Mouse (Mus musculus) regulatory T cell (primary cell): ENCODE data around the gene A730015C16Rik.

Experiments used
- in situ Hi-C: fragments of 300-600 bp; cut with MboI, MseI; formaldehyde crosslinking; loops from one replicate; pipeline ENCODE4 v1.15.1; 2025; ENCODE audit warnings: high pct_unique_total_duplicates

Gene A730015C16Rik

GRCm38 (mm10) chr4:108848505-108848848, at the start of gene A730015C16Rik:
Gene A730015C16Rik, minus strand, starts transcription at chr4:108848619.
- in situ Hi-C loops = no loop called here

- in situ Hi-C loops = no loop called here
Measured at GRCm38 (mm10) chr4:108890876-108891275, 42.5 kb upstream of the A730015C16Rik start.

- in situ Hi-C loops = no loop called here
Measured at GRCm38 (mm10) chr4:108887456-108887855, 39.0 kb upstream of the A730015C16Rik start.

GRCm38 (mm10) chr4:108883815-108884214, 35.4 kb upstream of the A730015C16Rik start:
- in situ Hi-C loops = no loop called here

GRCm38 (mm10) chr4:108878963-108879822, 30.8 kb upstream of the A730015C16Rik start, which contains the start of gene Rab3b:
Gene Rab3b, plus strand, starts transcription at chr4:108879063.
- in situ Hi-C loops = no loop called here

- in situ Hi-C loops = no loop called here
Measured at GRCm38 (mm10) chr4:108877901-108878300, 29.5 kb upstream of the A730015C16Rik start.

GRCm38 (mm10) chr4:108873746-108874145, 25.3 kb upstream of the A730015C16Rik start:
- in situ Hi-C loops = no loop called here

GRCm38 (mm10) chr4:108869730-108870374, 21.4 kb upstream of the A730015C16Rik start:
- in situ Hi-C loops = loop anchor here (5.0 kb wide), 2 partner anchors 107 to 297 kb away; no protein-coding TSS in a partner anchor

GRCm38 (mm10) chr4:108866806-108867205, 18.4 kb upstream of the A730015C16Rik start:
- in situ Hi-C loops = loop anchor here (5.0 kb wide), 2 partner anchors 110 to 300 kb away; no protein-coding TSS in a partner anchor

GRCm38 (mm10) chr4:108847715-108848504, 509 bp downstream of the A730015C16Rik start, which contains the start of gene Kti12:
Gene Kti12, plus strand, starts transcription at chr4:108847785.
- in situ Hi-C loops = no loop called here

GRCm38 (mm10) chr4:108845824-108846569, 2.4 kb downstream of the A730015C16Rik start:
- in situ Hi-C loops = no loop called here

- in situ Hi-C loops = no loop called here
Measured at GRCm38 (mm10) chr4:108843336-108843735, 5.1 kb downstream of the A730015C16Rik start.

GRCm38 (mm10) chr4:108841920-108842578, 6.4 kb downstream of the A730015C16Rik start:
- in situ Hi-C loops = no loop called here

GRCm38 (mm10) chr4:108838031-108838430, 10.4 kb downstream of the A730015C16Rik start:
- in situ Hi-C loops = no loop called here

- in situ Hi-C loops = no loop called here
Measured at GRCm38 (mm10) chr4:108835496-108835895, 12.9 kb downstream of the A730015C16Rik start.

GRCm38 (mm10) chr4:108834971-108835311, 13.5 kb downstream of the A730015C16Rik start:
- in situ Hi-C loops = no loop called here

GRCm38 (mm10) chr4:108834115-108834970, 14.1 kb downstream of the A730015C16Rik start, which contains the start of gene Txndc12:
Gene Txndc12, plus strand, starts transcription at chr4:108834601.
- in situ Hi-C loops = no loop called here

- in situ Hi-C loops = no loop called here
Measured at GRCm38 (mm10) chr4:108833828-108834114, 14.6 kb downstream of the A730015C16Rik start.

- in situ Hi-C loops = no loop called here
Measured at GRCm38 (mm10) chr4:108832916-108833827, 15.2 kb downstream of the A730015C16Rik start, which contains the start of gene Btf3l4. Gene Btf3l4, minus strand, starts transcription at chr4:108833614.
